Mouse (Mus musculus) cerebellum, adult (tissue): ENCODE results near the gene Tomm40.
A peak's percentile ranks its signal among the peaks of the same experiment; 100 is the strongest.

Experiments
- ATAC-seq: cut with Nextera tagmentation; 2 replicates; pipeline ENCODE4 v1.9.2; 2017; ENCODE audit warnings: mild to moderate bottlenecking, moderate library complexity, mixed read lengths; ENCODE audit not compliant: insufficient number of reproducible peaks, low FRiP score, low TSS enrichment

The Tomm40 gene

DNA sequence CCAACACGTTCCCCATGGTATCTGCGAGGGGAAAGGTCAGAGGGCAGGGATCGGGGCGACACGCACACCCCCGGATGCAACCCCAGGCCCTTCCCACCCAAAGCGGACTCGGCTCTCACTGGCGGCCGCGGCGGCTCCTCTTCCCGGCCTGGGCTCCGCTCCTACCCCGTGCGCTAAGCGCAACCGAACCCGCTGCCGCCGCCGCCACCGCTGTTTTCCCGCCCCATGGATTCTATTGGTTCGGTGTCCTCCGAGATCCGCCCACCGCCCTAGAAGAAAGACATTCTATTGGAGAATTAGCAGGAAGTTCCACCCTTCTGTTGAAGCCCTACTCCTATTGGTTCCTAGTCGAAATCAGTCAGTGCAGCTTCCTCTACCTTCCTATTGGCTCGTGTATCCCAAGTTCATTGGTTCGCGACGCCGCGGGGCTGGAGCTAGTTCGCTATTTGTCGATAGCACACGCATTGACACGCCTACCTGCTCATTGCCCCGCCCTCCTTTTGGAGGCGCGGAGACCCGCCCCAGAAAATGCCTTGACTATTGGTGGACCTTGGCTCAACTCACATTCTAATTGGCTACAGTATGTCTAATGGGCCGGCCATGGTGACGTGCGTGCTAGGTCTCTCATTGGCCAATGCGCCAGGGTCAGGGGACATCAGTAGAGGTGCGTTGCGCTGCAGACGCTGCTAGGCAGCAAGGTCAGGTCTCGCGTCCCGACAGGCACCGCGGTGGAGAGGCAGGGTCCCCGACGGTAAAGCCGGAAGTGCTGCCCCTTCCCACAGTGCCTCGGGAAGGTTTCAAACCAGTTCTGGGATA lies at the start of gene Tomm40:
TSS of gene Tomm40 (minus strand) at position 200 of the 816 bp plus-strand sequence.
- peak; percentile 95 for ATAC-seq

DNA sequence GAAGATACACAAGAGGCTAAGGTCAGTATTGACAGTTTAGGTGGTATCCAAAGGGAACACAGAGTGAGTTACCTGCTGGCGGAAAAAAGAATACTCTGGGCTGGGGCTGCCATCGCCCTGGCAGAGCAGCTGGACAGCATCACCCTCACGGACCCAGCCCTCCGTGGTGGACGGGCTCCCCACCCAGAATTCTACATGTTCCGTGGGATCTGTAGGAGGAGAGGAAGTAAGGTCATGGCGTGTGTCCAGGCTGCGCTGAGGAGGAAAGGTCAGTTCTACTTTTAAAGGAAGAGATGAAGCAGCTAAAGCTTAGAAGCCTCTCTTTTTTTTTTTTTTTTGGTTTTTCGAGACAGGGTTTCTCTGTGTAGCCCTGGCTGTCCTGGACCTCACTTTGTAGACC lies 49.3 kb upstream of the Tomm40 start:
- no peak for ATAC-seq

DNA sequence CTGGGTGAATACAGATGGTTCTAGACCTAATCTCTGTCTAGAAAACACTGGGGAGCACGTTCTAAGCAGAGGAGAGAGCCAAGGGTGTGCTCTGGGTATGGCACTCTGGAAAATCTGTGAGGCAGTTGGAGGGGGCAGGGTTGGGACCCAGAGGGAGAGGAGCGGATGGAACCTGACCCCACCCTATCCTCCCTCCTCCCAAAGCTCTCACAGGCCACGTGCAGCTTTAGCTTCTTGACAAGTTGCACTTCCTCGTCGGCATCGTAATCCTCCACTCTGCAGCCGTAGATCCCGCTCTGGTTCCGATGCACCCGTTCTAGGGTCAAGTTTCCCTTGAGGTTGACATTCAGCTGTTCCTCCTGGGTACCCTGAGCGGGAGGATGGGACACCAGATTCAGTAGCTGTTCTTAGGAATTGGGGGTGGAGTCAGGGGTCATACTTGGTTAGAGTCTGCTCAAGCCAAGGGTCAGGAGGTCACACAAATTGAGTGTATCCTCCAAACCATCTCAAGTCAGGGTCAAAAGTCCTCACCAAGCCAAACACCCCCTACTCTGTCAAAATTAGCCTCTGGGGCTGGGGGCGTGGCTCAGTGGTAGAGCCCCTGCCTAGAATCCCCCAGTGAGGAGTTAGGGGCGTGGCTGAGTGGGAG lies 48.7 kb upstream of the Tomm40 start:
- ATAC-seq: no peak

DNA sequence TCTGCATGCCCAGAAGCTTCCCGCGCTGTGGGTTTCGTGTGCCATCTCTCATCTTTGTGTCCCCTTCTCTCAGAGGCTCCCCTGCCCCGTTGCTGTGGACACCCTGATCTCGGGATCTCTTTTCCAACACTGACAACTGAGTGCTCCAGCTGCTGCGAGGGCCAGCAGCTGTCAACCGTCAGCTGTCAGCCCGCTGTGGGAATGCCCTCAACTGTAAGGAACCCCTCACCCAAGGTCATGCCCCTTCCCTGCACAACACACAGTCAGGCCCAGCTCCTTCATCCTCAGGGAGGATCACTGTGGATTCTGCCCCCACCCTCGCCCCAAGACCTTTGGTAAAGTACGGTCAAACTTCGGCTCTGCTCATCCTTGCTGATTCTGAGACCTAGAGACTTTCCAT lies 47.0 kb upstream of the Tomm40 start:
- no peak for ATAC-seq

DNA sequence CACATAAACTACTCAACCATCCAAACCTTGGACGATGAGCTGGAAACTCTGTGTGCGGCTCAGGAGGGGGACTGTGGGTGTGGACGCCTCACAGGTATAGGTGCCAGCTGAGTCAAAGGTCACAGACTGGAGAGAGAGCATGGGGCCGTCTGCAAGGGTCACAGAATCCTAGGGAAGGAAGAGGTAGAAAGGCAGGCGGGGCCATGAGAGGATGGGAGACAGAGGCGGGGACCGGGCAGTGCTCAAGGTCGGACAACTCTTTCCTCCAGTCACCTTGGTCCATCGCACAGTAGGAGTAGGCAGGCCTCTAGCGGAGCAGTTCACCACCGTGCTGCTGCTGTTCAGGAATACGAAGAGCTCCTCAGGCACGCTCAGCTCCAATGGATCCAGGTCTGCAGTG lies 44.8 kb upstream of the Tomm40 start:
- ATAC-seq: no peak

DNA sequence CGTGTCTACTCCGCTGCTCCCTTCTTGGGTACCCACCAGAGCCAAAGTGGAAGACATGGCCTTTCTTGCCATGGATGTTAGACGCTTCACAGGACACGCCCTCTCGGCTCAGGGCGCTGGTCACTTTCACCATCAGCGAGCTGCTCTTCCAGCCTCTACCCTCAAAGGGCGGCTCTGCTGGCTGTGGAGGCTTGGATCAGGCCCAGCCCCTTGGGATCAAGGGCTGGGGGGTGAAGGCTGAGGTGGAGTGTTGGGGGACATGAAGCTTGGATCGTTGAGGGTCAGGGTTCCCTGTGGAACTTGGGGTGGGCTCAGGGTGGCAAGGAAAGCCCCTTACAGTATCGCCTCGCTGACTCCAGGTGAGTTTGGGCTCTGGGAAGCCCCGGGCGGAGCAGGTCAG lies 43.4 kb upstream of the Tomm40 start:
- ATAC-seq: no peak

DNA sequence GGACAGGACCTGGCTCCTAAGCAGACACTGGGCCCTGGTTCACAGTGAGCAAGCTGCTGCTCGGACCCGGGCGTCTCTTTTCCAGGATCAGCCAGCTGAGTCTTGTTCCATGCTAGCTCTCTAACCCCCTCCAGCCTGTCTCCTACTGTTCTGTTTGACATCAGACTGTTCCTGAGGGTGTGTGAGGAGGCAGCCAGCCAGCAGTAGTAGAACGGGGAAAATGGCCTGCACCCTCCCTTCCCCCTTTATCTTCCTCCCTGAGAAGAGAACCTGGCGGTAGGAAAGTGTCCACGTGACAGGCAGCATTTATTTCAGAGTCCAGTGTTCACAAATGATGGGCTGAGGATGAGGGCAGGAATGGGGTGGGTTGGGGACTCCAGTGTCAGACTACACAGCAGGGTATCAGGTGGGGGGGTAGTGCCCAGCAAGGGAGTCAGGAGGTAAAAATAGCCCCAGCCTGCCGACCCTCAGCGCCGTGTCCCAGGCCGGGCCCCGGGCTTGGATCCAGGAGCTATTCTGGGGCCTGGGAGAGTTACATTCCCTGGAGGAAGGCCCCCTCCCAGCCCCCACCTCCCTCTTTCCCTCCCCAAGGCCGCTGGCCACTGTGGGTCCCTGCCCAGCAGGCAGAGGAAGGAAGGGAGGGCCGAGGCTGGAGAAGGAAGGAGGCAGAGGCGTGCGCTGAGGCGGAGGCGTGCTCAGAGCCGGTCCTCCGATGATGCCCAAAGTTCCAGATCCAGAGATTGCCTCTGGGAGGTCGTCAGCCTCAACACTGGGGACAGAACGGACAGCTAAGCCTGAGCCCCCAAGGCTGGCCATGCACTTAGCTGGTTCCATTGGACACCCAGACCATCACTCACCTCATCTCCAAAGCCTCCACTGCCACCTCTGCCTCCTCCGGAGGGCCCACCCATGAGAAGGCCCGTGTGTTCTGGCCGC lies 40.9 kb upstream of the Tomm40 start:
- ATAC-seq: no peak

DNA sequence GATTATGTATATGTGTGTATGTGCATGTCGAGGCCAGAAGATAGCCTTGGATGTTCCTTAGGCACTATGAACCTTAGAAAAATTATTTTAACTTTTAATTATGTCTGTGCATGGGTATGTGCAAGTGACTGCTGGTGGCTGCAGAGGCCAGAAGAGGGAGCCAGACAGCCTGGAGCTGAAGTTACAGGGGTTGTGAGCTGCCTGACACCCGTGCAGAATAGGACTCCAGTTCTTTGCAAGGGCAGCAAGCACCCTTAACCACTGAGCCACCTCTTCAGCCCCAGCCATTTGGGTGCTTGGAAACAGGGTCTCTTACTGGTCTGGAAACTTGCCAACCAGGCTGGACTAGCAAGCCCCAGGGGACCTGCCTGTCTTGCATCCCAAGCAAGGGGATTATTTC lies 39.8 kb upstream of the Tomm40 start:
- ATAC-seq: no peak

DNA sequence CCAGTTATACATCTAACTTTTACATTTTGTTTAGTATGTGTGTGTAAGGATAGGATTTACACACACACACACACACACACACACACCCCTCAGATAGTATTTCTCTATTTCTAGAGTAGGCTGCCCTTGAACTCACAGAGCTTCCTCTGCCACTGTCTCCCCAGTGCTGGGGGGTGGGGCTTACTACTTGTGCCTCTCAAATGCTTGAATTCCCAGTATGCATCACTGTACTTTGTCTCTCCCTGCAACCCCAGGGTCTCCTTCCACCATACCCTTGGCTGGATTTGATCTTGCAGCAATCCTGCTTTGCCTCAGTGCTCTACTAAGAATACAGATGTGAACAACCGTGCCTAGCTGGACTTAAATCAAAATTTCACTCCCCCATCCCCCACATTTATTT lies 38.8 kb upstream of the Tomm40 start:
- ATAC-seq: no peak

DNA sequence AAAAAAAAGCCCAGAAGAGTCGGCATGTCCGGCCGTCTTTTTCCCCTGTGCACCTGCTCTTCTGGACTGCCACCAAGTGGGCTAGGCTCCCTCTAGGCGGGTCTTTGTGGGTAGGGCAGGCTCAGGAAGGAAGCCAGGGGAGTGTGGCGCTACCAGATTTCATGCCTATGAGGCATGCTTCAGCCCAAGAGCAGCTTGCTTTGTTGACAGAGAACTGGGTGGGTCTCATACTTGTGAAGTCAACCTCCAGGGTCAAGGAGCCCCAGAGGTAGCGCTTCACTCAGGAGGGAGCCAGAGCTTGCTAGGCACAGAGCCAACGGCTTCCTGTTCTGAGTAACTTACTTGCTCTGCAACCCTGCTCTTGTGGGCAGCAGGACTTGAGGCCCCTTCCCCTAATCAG lies 38.3 kb upstream of the Tomm40 start:
- ATAC-seq: no peak

DNA sequence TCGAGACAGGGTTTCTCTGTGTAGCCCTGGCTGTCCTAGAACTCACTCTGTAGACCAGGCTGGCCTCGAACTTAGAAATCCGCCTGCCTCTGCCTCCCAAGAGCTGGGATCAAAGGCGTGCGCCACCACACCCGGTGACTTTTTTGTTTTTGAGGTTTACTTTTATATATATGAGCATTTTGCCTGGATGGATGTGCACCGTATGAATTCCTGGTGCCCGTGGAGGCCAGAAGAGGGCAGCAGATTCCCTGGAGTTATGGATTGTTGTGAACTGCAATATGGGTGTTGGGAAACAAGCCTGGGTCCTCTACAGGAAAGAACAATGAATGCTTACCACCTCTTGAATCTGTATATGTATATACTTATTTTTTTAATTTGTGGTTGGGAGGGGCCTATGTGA lies 37.4 kb upstream of the Tomm40 start:
- no peak for ATAC-seq

DNA sequence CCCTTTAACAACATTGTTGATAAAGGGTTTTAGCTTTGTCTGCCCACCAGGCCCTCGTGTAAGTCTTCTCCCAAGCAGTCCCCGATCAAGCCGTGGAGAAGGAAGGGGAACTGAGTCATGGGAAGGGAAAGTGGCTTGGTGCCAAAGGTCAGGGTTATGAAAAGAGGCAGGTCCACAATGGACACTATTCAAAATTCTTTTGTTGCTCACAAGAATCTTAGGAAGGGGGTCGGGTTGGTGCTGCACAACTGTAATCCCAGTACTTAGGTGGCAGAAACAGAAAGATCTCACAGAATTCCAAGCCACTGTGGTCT lies 35.8 kb upstream of the Tomm40 start:
- ATAC-seq: no peak

DNA sequence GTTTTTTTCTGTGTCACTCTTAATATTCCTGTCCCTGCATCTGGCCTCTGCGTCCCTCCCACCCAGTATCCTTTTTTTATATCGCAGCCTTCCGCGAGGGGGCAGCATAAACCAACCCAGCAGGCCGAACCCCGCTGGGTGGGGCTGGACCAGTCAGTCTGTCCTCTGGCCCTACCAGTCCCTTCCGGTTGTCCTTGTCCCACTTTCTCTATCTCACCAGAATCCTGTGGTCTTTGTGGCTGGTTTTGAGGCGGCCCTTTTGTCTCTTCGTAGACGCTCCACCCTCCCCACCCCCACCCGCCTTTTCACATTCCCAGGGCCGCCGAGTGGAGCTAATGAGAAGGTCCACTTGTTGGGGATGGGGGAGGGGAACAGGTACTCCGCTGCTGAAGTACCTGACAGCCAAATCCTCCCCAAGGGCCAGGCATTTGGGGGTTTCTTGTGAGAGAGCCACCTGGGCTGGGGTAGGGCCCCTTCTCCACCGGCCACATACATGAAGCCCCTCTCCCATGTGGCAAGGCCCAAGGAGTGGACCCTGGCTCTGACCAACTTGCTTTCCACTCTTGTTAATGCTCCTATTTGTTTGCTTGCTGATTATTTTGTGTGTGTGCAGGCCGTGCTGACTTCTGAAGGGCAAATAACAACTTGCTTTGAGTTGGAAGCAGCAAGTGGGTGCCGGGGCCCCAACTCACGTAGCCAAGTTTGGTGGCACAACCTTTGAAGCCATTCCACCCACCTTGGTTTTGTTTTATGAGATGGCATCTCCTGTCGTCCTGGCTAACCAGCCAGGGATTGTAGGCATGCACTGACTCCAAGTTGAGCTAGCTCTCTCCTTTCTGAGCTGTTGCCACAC lies 35.2 kb upstream of the Tomm40 start, which contains the start of gene Nectin2:
TSS of gene Nectin2 (minus strand) at position 267 of the 853 bp plus-strand sequence.
- 0 out of 2 replicates have a peak, but pooled peaks have one; percentile 49 for ATAC-seq

DNA sequence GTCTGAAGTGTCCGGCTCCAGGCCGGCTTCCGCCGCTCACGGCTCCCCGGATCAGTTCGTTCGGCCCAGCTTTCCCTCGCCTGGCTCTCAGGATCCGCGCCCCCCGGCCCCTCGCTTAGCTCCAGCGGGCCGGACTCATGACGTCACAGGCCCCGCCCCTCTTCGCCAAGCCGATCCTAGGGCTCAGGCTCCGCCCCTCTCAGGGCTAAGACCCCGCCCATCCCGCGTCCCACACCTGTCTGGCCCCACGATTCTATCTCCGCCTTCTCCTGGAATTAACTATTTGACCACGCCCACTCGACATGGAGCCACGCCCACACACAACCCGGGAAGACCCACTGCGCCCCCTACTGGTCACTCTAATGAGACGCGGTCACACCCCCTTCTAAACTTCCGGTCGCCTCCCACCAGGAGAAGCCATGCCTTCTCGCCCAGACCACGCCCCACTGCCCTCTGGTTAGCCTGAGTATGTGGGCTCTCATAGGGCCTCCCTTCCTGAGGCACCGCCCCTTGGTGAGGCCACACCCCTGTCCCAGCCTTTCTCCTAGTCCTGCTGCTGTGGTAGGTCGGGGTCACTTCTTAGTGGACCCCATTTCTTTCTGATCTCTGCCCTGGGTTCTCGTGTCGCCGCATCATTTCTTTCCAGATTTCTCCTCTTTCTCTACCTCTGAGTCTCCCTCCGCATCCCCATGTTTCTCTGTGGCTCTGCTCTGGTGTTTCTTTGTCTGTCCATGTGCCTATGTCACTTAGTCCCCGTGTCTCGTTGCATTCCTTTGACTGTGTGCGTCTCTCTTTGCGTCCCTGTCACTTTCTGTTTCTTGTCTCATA lies 34.4 kb upstream of the Tomm40 start:
- ATAC-seq: peak; percentile 80; the same call in 1 of the 2 replicates

DNA sequence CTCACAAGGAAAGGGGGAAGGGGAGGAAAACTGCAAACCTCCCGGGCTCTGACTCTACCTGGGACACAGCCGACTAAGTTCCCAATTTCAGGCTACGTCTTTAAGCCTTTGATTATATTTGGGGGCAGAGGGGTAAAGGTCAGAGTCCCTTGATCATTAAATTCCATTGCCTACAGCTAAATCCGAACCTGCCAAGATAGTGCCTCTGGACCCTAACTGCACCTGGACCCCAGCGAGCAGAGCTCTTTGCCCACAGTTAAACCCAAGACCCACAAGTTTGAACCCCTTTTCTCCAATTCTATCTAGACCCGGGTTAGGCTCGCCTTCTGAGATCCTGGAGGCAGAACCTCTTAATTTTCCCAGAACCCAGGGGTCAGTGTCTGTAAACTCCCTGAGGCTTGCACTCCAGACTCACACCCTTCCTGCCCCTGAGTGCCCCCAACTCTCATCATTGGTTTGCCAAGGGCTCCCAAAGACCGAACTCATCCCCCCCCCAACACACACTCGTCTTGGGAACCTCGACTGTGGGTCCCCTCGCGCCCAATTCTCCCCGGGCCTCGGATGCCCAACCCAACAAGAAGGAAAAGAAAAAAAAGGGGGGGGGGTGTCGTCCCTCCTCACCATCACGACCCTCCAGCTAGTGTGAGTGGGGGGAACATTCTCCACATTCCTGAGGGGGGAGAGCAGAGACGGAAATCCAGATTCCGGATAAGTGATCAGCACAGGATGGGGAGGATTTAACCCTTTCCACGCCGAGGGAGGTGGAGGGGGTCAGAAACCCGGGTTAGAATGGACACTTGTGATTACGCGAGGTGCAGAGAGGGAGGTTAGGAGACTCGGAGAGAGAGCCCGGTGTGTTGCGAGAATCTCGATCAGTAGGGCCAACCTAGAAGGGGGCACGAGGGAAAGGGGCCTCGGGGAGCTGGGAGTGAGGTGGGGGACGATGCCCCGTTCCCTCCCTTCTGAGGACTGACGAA lies 33.3 kb upstream of the Tomm40 start:
- no peak for ATAC-seq

DNA sequence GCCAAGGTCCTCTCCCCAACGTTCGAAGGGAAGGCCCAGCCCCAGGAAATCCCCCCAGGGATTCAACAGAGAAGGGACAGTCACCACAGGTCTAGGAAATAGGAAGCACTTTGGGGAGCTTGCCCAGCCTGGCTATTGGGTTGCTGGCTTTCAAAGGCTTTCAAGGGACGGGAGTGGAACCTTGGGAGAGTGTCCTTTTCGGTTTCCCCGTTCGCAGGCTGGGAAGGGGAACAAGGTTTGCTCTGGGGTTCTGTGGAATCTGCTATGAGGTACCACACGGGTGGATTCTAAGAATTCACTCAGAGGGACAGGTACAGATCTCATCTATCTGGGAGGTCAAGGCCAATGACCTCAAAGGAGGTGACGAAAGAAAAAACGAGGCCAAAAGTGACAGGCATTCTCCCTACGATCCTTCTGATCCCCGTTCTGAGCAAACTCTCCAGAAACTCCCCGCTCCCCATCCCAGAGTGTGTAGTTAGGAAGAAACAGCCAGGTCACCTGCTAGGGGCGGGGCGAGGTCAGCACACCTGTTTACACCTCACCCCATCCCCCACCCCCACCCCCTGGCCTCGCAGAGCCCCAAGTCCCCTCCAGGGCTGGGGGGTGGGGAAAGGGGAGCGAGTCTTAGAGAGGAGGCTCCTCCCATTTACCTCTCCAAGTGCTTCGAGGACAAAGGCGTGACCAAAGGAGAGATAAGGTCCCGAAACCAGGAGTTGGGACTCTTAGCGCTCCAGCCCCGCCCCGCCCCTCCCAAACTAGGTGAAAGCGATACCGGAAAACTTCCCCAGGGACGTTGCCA lies 32.4 kb upstream of the Tomm40 start:
- ATAC-seq: no peak
